Mouse (Mus musculus) liver, embryonic 13.5 days (tissue): ENCODE measurements around the gene Spata6. TPM values are rescaled to one million over a fixed set of nuclear protein-coding genes. Genes with fewer than 3 reads are reported as not detected.

ENCODE experiments used
- ATAC-seq: fragments of 200-750 bp; cut with Nextera tagmentation; 2 replicates; pipeline ENCODE4 v1.8.0; 2017; ENCODE audit warnings: low read depth, mild to moderate bottlenecking, moderate number of reproducible peaks, moderate library complexity
- DNase-seq: peaks from one replicate; pipeline ENCODE4 v3.0.0; 2022
- H3K27ac ChIP-seq: fragments of 300-500 bp; sonication (generic); 2 replicates; pipeline ENCODE4 v1.5.1; 2015; ENCODE audit warnings: moderate library complexity, mild to moderate bottlenecking, inconsistent platforms
- H3K27me3 ChIP-seq: fragments of 300-500 bp; sonication (generic); 2 replicates; pipeline ENCODE4 v1.6.1; 2015; ENCODE audit warnings: mild to moderate bottlenecking, inconsistent platforms
- H3K36me3 ChIP-seq: fragments of 300-500 bp; sonication (generic); 2 replicates; pipeline ENCODE4 v1.6.1; 2015; ENCODE audit warnings: mild to moderate bottlenecking, inconsistent platforms
- H3K4me1 ChIP-seq: fragments of 300-500 bp; sonication (generic); replicated peaks from 2 replicates; pipeline ENCODE4 v1.6.1; 2015; ENCODE audit warnings: inconsistent platforms
- H3K4me2 ChIP-seq: fragments of 300-500 bp; sonication (generic); 2 replicates; pipeline ENCODE4 v1.6.1; 2015; ENCODE audit warnings: inconsistent platforms, mild to moderate bottlenecking, moderate library complexity
- H3K4me3 ChIP-seq: fragments of 300-500 bp; sonication (generic); replicated peaks from 2 replicates; pipeline ENCODE4 v1.5.1; 2015; ENCODE audit warnings: mild to moderate bottlenecking, inconsistent platforms
- H3K9ac ChIP-seq: fragments of 300-500 bp; sonication (generic); 2 replicates; pipeline ENCODE4 v1.6.1; 2015; ENCODE audit warnings: mild to moderate bottlenecking, inconsistent platforms
- H3K9me3 ChIP-seq: fragments of 300-500 bp; sonication (generic); replicated peaks from 2 replicates; pipeline ENCODE4 v1.6.1; 2016; ENCODE audit warnings: inconsistent platforms
- whole genome bisulfite sequencing: fragments of 180-500 bp; shearing (Covaris S2); methylation state at CpG from one replicate; pipeline ENCODE4 v1.1.7; 2015; ENCODE audit not compliant: insufficient replicate concordance; 5-methylcytosine and 5-hydroxymethylcytosine counted together
- polyA plus RNA-seq: library from polyadenylated mRNA; unstranded; fragments of >200 nt; fragmentation: Nextera tagmentation; extraction: Ambion mirVana; gene quantifications from 2 replicates; pipeline ENCODE4 v1.2.1, GENCODE M21; 2015

The Spata6 gene
- polyA plus RNA-seq, 1 experiment from 2014 or later: 3.3 TPM

GRCm38 (mm10) chr4:111701381-111701780 is 18.4 kb upstream of the Spata6 start:
- Histone ChIP-seq H3K4me2 (no peak overlapping the region), H3K27me3 (no peaks in the 10 kb centered on the region), H3K4me1 (no peaks in the 10 kb centered on the region), H3K36me3 (no peaks in the 10 kb centered on the region), H3K27ac (no peak overlapping the region), H3K9ac (no peak overlapping the region), H3K4me3 (no peak overlapping the region), H3K9me3 (no peaks in the 10 kb centered on the region)
- DNase-seq (no peak), ATAC-seq (no peak)
- 35% methylated on average over 1 of the region's 1 CpGs for WGBS

GRCm38 (mm10) chr4:111704126-111704525 is 15.7 kb upstream of the Spata6 start:
- no peaks in the 10 kb centered on the region for H3K27me3 ChIP-seq
- no peaks in the 10 kb centered on the region for H3K9me3 ChIP-seq
- DNase-seq: no peak
- H3K4me2 ChIP-seq: no peak overlapping the region
- no peaks in the 10 kb centered on the region for H3K4me1 ChIP-seq
- 72% methylated on average over 2 of the region's 2 CpGs for WGBS
- H3K4me3 ChIP-seq: no peak overlapping the region
- no peak for ATAC-seq
- H3K9ac ChIP-seq: no peak overlapping the region
- H3K27ac ChIP-seq: no peak overlapping the region
- H3K36me3 ChIP-seq: no peaks in the 10 kb centered on the region

- Histone ChIP-seq H3K27ac (no peak overlapping the region), H3K36me3 (no peaks in the 10 kb centered on the region), H3K27me3 (no peaks in the 10 kb centered on the region), H3K9ac (no peak overlapping the region), H3K4me1 (no peaks in the 10 kb centered on the region), H3K4me2 (no peak overlapping the region), H3K4me3 (no peak overlapping the region), H3K9me3 (no peaks in the 10 kb centered on the region)
- DNase-seq (no peak), ATAC-seq (no peak)
- 43% methylated on average over 3 of the region's 3 CpGs for WGBS
Observed at GRCm38 (mm10) chr4:111704975-111705374, 14.8 kb upstream of the Spata6 start.

GRCm38 (mm10) chr4:111719296-111719695 is 488 bp upstream of the Spata6 start:
- Histone ChIP-seq H3K9ac (no peak overlapping the region), H3K36me3 (no peaks in the 10 kb centered on the region), H3K4me1 (peaks cover 17% of the 10 kb centered on the region), H3K27me3 (no peaks in the 10 kb centered on the region), H3K27ac (no peak overlapping the region), H3K4me3 (peak overlapping the region; percentile 73), H3K9me3 (no peaks in the 10 kb centered on the region), H3K4me2 (peak overlapping the region; percentile 85)
- DNase-seq (no peak), ATAC-seq (no peak)
- 20% methylated on average over 4 of the region's 4 CpGs for WGBS

GRCm38 (mm10) chr4:111720662-111721003 is 849 bp downstream of the Spata6 start:
- Histone ChIP-seq H3K9ac (peak overlapping the region; percentile 76), H3K27ac (peak overlapping the region; percentile 61), H3K4me1 (peaks cover 17% of the 10 kb centered on the region), H3K27me3 (no peaks in the 10 kb centered on the region), H3K4me2 (peak overlapping the region; percentile 85), H3K36me3 (no peaks in the 10 kb centered on the region), H3K9me3 (no peaks in the 10 kb centered on the region), H3K4me3 (peak overlapping the region; percentile 73)
- ATAC-seq (no peak), DNase-seq (no peak)
- 25% methylated on average over 2 of the region's 2 CpGs for WGBS

- no peaks in the 10 kb centered on the region for H3K27me3 ChIP-seq
- ATAC-seq (no peak), DNase-seq (no peak)
- peak overlapping the region; percentile 73 for H3K4me3 ChIP-seq
- WGBS: 26% methylated on average over 4 of the region's 4 CpGs
- peaks cover 17% of the 10 kb centered on the region for H3K4me1 ChIP-seq
- H3K27ac ChIP-seq: peak overlapping the region; percentile 61
- H3K4me2 ChIP-seq: peak overlapping the region; percentile 85
- H3K9me3 ChIP-seq: no peaks in the 10 kb centered on the region
- H3K36me3 ChIP-seq: no peaks in the 10 kb centered on the region
- H3K9ac ChIP-seq: no peak overlapping the region
Observed at GRCm38 (mm10) chr4:111721121-111721840, 1.5 kb downstream of the Spata6 start.

GRCm38 (mm10) chr4:111737551-111737950 is 17.8 kb downstream of the Spata6 start:
- ATAC-seq (no peak), DNase-seq (no peak)
- 48% methylated on average over 1 of the region's 1 CpGs for WGBS
- H3K27ac ChIP-seq: no peak overlapping the region
- H3K4me3 ChIP-seq: no peak overlapping the region
- no peaks in the 10 kb centered on the region for H3K4me1 ChIP-seq
- H3K36me3 ChIP-seq: no peaks in the 10 kb centered on the region
- no peaks in the 10 kb centered on the region for H3K9me3 ChIP-seq
- no peak overlapping the region for H3K4me2 ChIP-seq
- no peaks in the 10 kb centered on the region for H3K27me3 ChIP-seq
- H3K9ac ChIP-seq: no peak overlapping the region

- Histone ChIP-seq H3K4me3 (no peak overlapping the region), H3K27ac (no peak overlapping the region), H3K4me2 (no peak overlapping the region), H3K4me1 (no peaks in the 10 kb centered on the region), H3K9me3 (no peaks in the 10 kb centered on the region), H3K36me3 (no peaks in the 10 kb centered on the region), H3K27me3 (no peaks in the 10 kb centered on the region), H3K9ac (no peak overlapping the region)
- DNase-seq (no peak), ATAC-seq (no peak)
- WGBS: 73% methylated on average over 4 of the region's 4 CpGs
Observed at GRCm38 (mm10) chr4:111780533-111780932, 60.7 kb downstream of the Spata6 start.

- no peaks in the 10 kb centered on the region for H3K36me3 ChIP-seq
- H3K9me3 ChIP-seq: no peaks in the 10 kb centered on the region
- no peak overlapping the region for H3K9ac ChIP-seq
- no peak for DNase-seq
- H3K4me1 ChIP-seq: no peaks in the 10 kb centered on the region
- ATAC-seq: peak; percentile 86
- H3K4me3 ChIP-seq: no peak overlapping the region
- H3K4me2 ChIP-seq: no peak overlapping the region
- no peak overlapping the region for H3K27ac ChIP-seq
- 50% methylated on average over 3 of the region's 3 CpGs for WGBS
- no peaks in the 10 kb centered on the region for H3K27me3 ChIP-seq
Observed at GRCm38 (mm10) chr4:111799892-111800291, 80.1 kb downstream of the Spata6 start.

- Histone ChIP-seq H3K27ac (no peak overlapping the region), H3K36me3 (no peaks in the 10 kb centered on the region), H3K4me1 (no peaks in the 10 kb centered on the region), H3K4me2 (no peak overlapping the region), H3K4me3 (no peak overlapping the region), H3K9ac (no peak overlapping the region), H3K27me3 (no peaks in the 10 kb centered on the region), H3K9me3 (no peaks in the 10 kb centered on the region)
- DNase-seq (no peak), ATAC-seq (no peak)
- WGBS: 72% methylated on average over 2 of the region's 2 CpGs
Observed at GRCm38 (mm10) chr4:111803164-111803563, 83.4 kb downstream of the Spata6 start.

- H3K4me3 ChIP-seq: no peak overlapping the region
- H3K27ac ChIP-seq: no peak overlapping the region
- H3K4me1 ChIP-seq: no peaks in the 10 kb centered on the region
- no peak overlapping the region for H3K4me2 ChIP-seq
- no peak overlapping the region for H3K9ac ChIP-seq
- no peaks in the 10 kb centered on the region for H3K36me3 ChIP-seq
- WGBS: 50% methylated on average over 4 of the region's 4 CpGs
- ATAC-seq (no peak), DNase-seq (no peak)
- H3K9me3 ChIP-seq: no peaks in the 10 kb centered on the region
- H3K27me3 ChIP-seq: no peaks in the 10 kb centered on the region
Observed at GRCm38 (mm10) chr4:111817478-111817877, 97.7 kb downstream of the Spata6 start.

- Histone ChIP-seq H3K27ac (no peak overlapping the region), H3K9me3 (no peaks in the 10 kb centered on the region), H3K4me2 (no peak overlapping the region), H3K4me3 (no peak overlapping the region), H3K9ac (no peak overlapping the region), H3K4me1 (no peaks in the 10 kb centered on the region), H3K36me3 (no peaks in the 10 kb centered on the region), H3K27me3 (no peaks in the 10 kb centered on the region)
- no peak for DNase-seq
- ATAC-seq: no peak
- WGBS: 76% methylated on average over 6 of the region's 6 CpGs
Observed at GRCm38 (mm10) chr4:111838882-111839281, 119.1 kb downstream of the Spata6 start.
